Mouse (Mus musculus): ENCODE measurements around the gene Ppp1r12b. TPM values are rescaled to one million over a fixed set of nuclear protein-coding genes. Genes with fewer than 3 reads are reported as not detected.
A peak's percentile ranks its signal among the peaks of the same experiment; 100 is the strongest.

The Ppp1r12b gene
- polyA plus RNA-seq, 1 experiment from 2014 or later, result 35.9 TPM

- no peak overlapping the region for H3K4me3 ChIP-seq (ENCODE audit: control insufficient read depth in 1 of 2, insufficient read depth in 1 of 2, low read depth in 1 of 2, low read length in 2 of 2)
- peaks cover 49% of the 10 kb centered on the region for H3K36me3 ChIP-seq (ENCODE audit: control insufficient read depth, insufficient read depth, low read length)
- H3K27me3 ChIP-seq (ENCODE audit: control insufficient read depth, insufficient read depth, low read length), result no peaks in the 10 kb centered on the region
- 0 out of 2 replicates have a peak, but pooled peaks have one; percentile 31 for ATAC-seq (ENCODE audit: insufficient number of reproducible peaks, insufficient read depth, low FRiP score, low read depth)
- WGBS, result 48% methylated on average over 4 of the region's 4 CpGs
- H3K27ac ChIP-seq (replicated peaks in 1 of 2; ENCODE audit: control insufficient read depth in 1 of 2, insufficient read depth in 1 of 2, low read depth in 2 of 2, low read length in 2 of 2), result peak overlapping the region; percentile 14 to 20; a peak in 1 of 4 replicates
- H3K4me1 ChIP-seq (ENCODE audit: control insufficient read depth in 2 of 2, insufficient read depth in 2 of 2, low read length in 2 of 2), result peaks cover 6% of the 10 kb centered on the region in 2 experiments; a peak in 3 of 4 replicates
- H3K4me2 ChIP-seq (ENCODE audit: low read length), result no peak overlapping the region
- H3K9me3 ChIP-seq (ENCODE audit: control insufficient read depth, low read length), result no peaks in the 10 kb centered on the region
- no peak overlapping the region for H3K9ac ChIP-seq (ENCODE audit: low read length)
Observed at GRCm38 (mm10) chr1:134829635-134830034, 126.1 kb downstream of the Ppp1r12b start.

- H3K27ac ChIP-seq (replicated peaks in 1 of 2; ENCODE audit: control insufficient read depth in 1 of 2, insufficient read depth in 1 of 2, low read depth in 2 of 2, low read length in 2 of 2), result peak overlapping the region; percentile 5 to 51; a peak in 2 of 4 replicates
- no peak for ATAC-seq (ENCODE audit: insufficient number of reproducible peaks, insufficient read depth, low FRiP score, low read depth)
- 53% methylated on average over 6 of the region's 6 CpGs for WGBS
Observed at GRCm38 (mm10) chr1:134824896-134825295, 130.8 kb downstream of the Ppp1r12b start.

GRCm38 (mm10) chr1:134823842-134824241 lies 131.9 kb downstream of the Ppp1r12b start:
- Histone ChIP-seq H3K9me3 (ENCODE audit: control insufficient read depth, low read length) (no peaks in the 10 kb centered on the region), H3K9ac (ENCODE audit: low read length) (0 out of 2 replicates have a peak overlapping the region, but pooled peaks have one; percentile 26), H3K4me1 (ENCODE audit: control insufficient read depth in 2 of 2, insufficient read depth in 2 of 2, low read length in 2 of 2) (peaks cover 13 to 31% of the 10 kb centered on the region in 2 experiments), H3K4me2 (ENCODE audit: low read length) (no peak overlapping the region), H3K4me3 (ENCODE audit: control insufficient read depth in 1 of 2, insufficient read depth in 1 of 2, low read depth in 1 of 2, low read length in 2 of 2) (no peak overlapping the region), H3K36me3 (ENCODE audit: control insufficient read depth, insufficient read depth, low read length) (peaks cover 9% of the 10 kb centered on the region; the same call in 1 of the 2 replicates), H3K27ac (replicated peaks in 1 of 2; ENCODE audit: control insufficient read depth in 1 of 2, insufficient read depth in 1 of 2, low read depth in 2 of 2, low read length in 2 of 2) (peak overlapping the region; percentile 22 to 43; a peak in 3 of 4 replicates), H3K27me3 (ENCODE audit: control insufficient read depth, insufficient read depth, low read length) (no peaks in the 10 kb centered on the region)
- 32% methylated on average over 7 of the region's 7 CpGs for WGBS
- no peak for ATAC-seq (ENCODE audit: insufficient number of reproducible peaks, insufficient read depth, low FRiP score, low read depth)

More at GRCm38 (mm10) chr1:134824896-134825295, 130.8 kb downstream of the Ppp1r12b start:
- H3K9ac ChIP-seq (ENCODE audit: low read length), result no peak overlapping the region; the same call in 1 of the 2 replicates
- peaks cover 9% of the 10 kb centered on the region; the same call in 1 of the 2 replicates for H3K36me3 ChIP-seq (ENCODE audit: control insufficient read depth, insufficient read depth, low read length)
- no peaks in the 10 kb centered on the region for H3K9me3 ChIP-seq (ENCODE audit: control insufficient read depth, low read length)
- H3K4me1 ChIP-seq (ENCODE audit: control insufficient read depth in 2 of 2, insufficient read depth in 2 of 2, low read length in 2 of 2), result peaks cover 13 to 29% of the 10 kb centered on the region in 2 experiments
- H3K4me2 ChIP-seq (ENCODE audit: low read length), result no peak overlapping the region
- H3K27me3 ChIP-seq (ENCODE audit: control insufficient read depth, insufficient read depth, low read length), result no peaks in the 10 kb centered on the region
- no peak overlapping the region for H3K4me3 ChIP-seq (ENCODE audit: control insufficient read depth in 1 of 2, insufficient read depth in 1 of 2, low read depth in 1 of 2, low read length in 2 of 2)

- no peak for ATAC-seq (ENCODE audit: insufficient number of reproducible peaks, insufficient read depth, low FRiP score, low read depth)
- 54% methylated on average over 8 of the region's 8 CpGs for WGBS
- peaks cover 9% of the 10 kb centered on the region; the same call in 1 of the 2 replicates for H3K36me3 ChIP-seq (ENCODE audit: control insufficient read depth, insufficient read depth, low read length)
- no peak overlapping the region for H3K4me3 ChIP-seq (ENCODE audit: control insufficient read depth in 1 of 2, insufficient read depth in 1 of 2, low read depth in 1 of 2, low read length in 2 of 2)
- peak overlapping the region; percentile 25 to 65; a peak in 3 of 4 replicates for H3K27ac ChIP-seq (replicated peaks in 1 of 2; ENCODE audit: control insufficient read depth in 1 of 2, insufficient read depth in 1 of 2, low read depth in 2 of 2, low read length in 2 of 2)
- no peaks in the 10 kb centered on the region for H3K9me3 ChIP-seq (ENCODE audit: control insufficient read depth, low read length)
- peaks cover 13 to 33% of the 10 kb centered on the region in 2 experiments for H3K4me1 ChIP-seq (ENCODE audit: control insufficient read depth in 2 of 2, insufficient read depth in 2 of 2, low read length in 2 of 2)
- no peak overlapping the region for H3K4me2 ChIP-seq (ENCODE audit: low read length)
- no peak overlapping the region for H3K9ac ChIP-seq (ENCODE audit: low read length)
- no peaks in the 10 kb centered on the region for H3K27me3 ChIP-seq (ENCODE audit: control insufficient read depth, insufficient read depth, low read length)
Observed at GRCm38 (mm10) chr1:134823323-134823722, 132.4 kb downstream of the Ppp1r12b start.

GRCm38 (mm10) chr1:134820882-134821281 lies 134.9 kb downstream of the Ppp1r12b start:
- Histone ChIP-seq H3K36me3 (ENCODE audit: control insufficient read depth, insufficient read depth, low read length) (no peaks in the 10 kb centered on the region), H3K4me3 (ENCODE audit: control insufficient read depth in 1 of 2, insufficient read depth in 1 of 2, low read depth in 1 of 2, low read length in 2 of 2) (no peak overlapping the region)

GRCm38 (mm10) chr1:134819196-134819595 lies 136.5 kb downstream of the Ppp1r12b start:
- H3K9ac ChIP-seq (ENCODE audit: low read length), result no peak overlapping the region
- no peaks in the 10 kb centered on the region for H3K27me3 ChIP-seq (ENCODE audit: control insufficient read depth, insufficient read depth, low read length)
- no peak overlapping the region for H3K4me3 ChIP-seq (ENCODE audit: control insufficient read depth in 1 of 2, insufficient read depth in 1 of 2, low read depth in 1 of 2, low read length in 2 of 2)
- no peak overlapping the region for H3K4me2 ChIP-seq (ENCODE audit: low read length)
- ATAC-seq (ENCODE audit: insufficient number of reproducible peaks, insufficient read depth, low FRiP score, low read depth), result no peak
- no peaks in the 10 kb centered on the region for H3K9me3 ChIP-seq (ENCODE audit: control insufficient read depth, low read length)
- WGBS, result 80% methylated on average over 11 of the region's 11 CpGs
- no peak overlapping the region; a peak in 1 of 4 replicates for H3K27ac ChIP-seq (replicated peaks in 1 of 2; ENCODE audit: control insufficient read depth in 1 of 2, insufficient read depth in 1 of 2, low read depth in 2 of 2, low read length in 2 of 2)
- H3K36me3 ChIP-seq (ENCODE audit: control insufficient read depth, insufficient read depth, low read length), result no peaks in the 10 kb centered on the region
- peaks cover 24 to 61% of the 10 kb centered on the region in 2 experiments for H3K4me1 ChIP-seq (ENCODE audit: control insufficient read depth in 2 of 2, insufficient read depth in 2 of 2, low read length in 2 of 2)

More at GRCm38 (mm10) chr1:134820882-134821281, 134.9 kb downstream of the Ppp1r12b start:
- H3K27ac ChIP-seq (replicated peaks in 1 of 2; ENCODE audit: control insufficient read depth in 1 of 2, insufficient read depth in 1 of 2, low read depth in 2 of 2, low read length in 2 of 2), result peak overlapping the region in 1 of 2 experiments; percentile 17; a peak in 1 of 4 replicates
- no peaks in the 10 kb centered on the region for H3K27me3 ChIP-seq (ENCODE audit: control insufficient read depth, insufficient read depth, low read length)
- ATAC-seq (ENCODE audit: insufficient number of reproducible peaks, insufficient read depth, low FRiP score, low read depth), result no peak
- WGBS, result 43% methylated on average over 3 of the region's 3 CpGs
- H3K9me3 ChIP-seq (ENCODE audit: control insufficient read depth, low read length), result no peaks in the 10 kb centered on the region
- peaks cover 22 to 57% of the 10 kb centered on the region in 2 experiments for H3K4me1 ChIP-seq (ENCODE audit: control insufficient read depth in 2 of 2, insufficient read depth in 2 of 2, low read length in 2 of 2)
- H3K9ac ChIP-seq (ENCODE audit: low read length), result no peak overlapping the region
- H3K4me2 ChIP-seq (ENCODE audit: low read length), result no peak overlapping the region

- H3K4me1 ChIP-seq (ENCODE audit: control insufficient read depth in 2 of 2, insufficient read depth in 2 of 2, low read length in 2 of 2), result peaks cover 21 to 56% of the 10 kb centered on the region in 2 experiments
Observed at GRCm38 (mm10) chr1:134818716-134819115, 137.0 kb downstream of the Ppp1r12b start.

More at GRCm38 (mm10) chr1:134818716-134819115, 137.0 kb downstream of the Ppp1r12b start:
- Histone ChIP-seq H3K4me3 (ENCODE audit: control insufficient read depth in 1 of 2, insufficient read depth in 1 of 2, low read depth in 1 of 2, low read length in 2 of 2) (no peak overlapping the region), H3K27ac (replicated peaks in 1 of 2; ENCODE audit: control insufficient read depth in 1 of 2, insufficient read depth in 1 of 2, low read depth in 2 of 2, low read length in 2 of 2) (peak overlapping the region in 1 of 2 experiments; percentile 87; a peak in 1 of 4 replicates), H3K9ac (ENCODE audit: low read length) (no peak overlapping the region), H3K4me2 (ENCODE audit: low read length) (no peak overlapping the region), H3K36me3 (ENCODE audit: control insufficient read depth, insufficient read depth, low read length) (no peaks in the 10 kb centered on the region), H3K9me3 (ENCODE audit: control insufficient read depth, low read length) (no peaks in the 10 kb centered on the region), H3K27me3 (ENCODE audit: control insufficient read depth, insufficient read depth, low read length) (no peaks in the 10 kb centered on the region)
- WGBS, result 87% methylated on average over 3 of the region's 3 CpGs
- ATAC-seq (ENCODE audit: insufficient number of reproducible peaks, insufficient read depth, low FRiP score, low read depth), result no peak
